Mouse (Mus musculus) heart, adult 2 months (tissue): ENCODE results near the gene Pon2. TPM values are rescaled to one million over a fixed set of nuclear protein-coding genes. Genes with fewer than 3 reads are reported as not detected.

Source experiments
- DNase-seq, 2 experiments: peaks; one replicate each; pipeline ENCODE4 v3.0.0; 2021
- H3K27ac ChIP-seq: fragments of 200-600 bp; 2 replicates; pipeline ENCODE4 v1.8.1; 2022
- H3K27me3 ChIP-seq: fragments of 200-500 bp; 2 replicates; pipeline ENCODE4 v1.6.1; 2012; ENCODE audit warnings: mild to moderate bottlenecking, low read length, inconsistent platforms, mixed read lengths; ENCODE audit not compliant: control insufficient read depth, insufficient read depth
- H3K36me3 ChIP-seq: fragments of 200-500 bp; 2 replicates; pipeline ENCODE4 v1.6.1; 2012; ENCODE audit warnings: low read length, inconsistent platforms; ENCODE audit not compliant: control insufficient read depth, insufficient read depth
- H3K4me1 ChIP-seq: fragments of 200-500 bp; 2 replicates; pipeline ENCODE4 v1.6.1; 2011; ENCODE audit warnings: low read length; ENCODE audit not compliant: control insufficient read depth, insufficient read depth
- H3K4me3 ChIP-seq: fragments of 200-600 bp; 2 replicates; pipeline ENCODE4 v1.8.1; 2022
- H3K79me2 ChIP-seq: fragments of 200-500 bp; replicated peaks from 2 replicates; pipeline ENCODE4 v1.6.1; 2012; ENCODE audit warnings: mild to moderate bottlenecking, inconsistent platforms, low read length, moderate library complexity, mixed read lengths; ENCODE audit not compliant: control insufficient read depth, insufficient read depth
- H3K9ac ChIP-seq: fragments of 200-500 bp; 2 replicates; pipeline ENCODE4 v1.6.1; 2012; ENCODE audit warnings: low read depth, mild to moderate bottlenecking, control low read depth, inconsistent platforms, low read length, mixed read lengths
- CTCF ChIP-seq: fragments of 200-600 bp; IDR thresholded peaks from 2 replicates; pipeline ENCODE4 v1.8.1; 2022; ENCODE audit warnings: antibody characterized with exemption, mild to moderate bottlenecking, moderate library complexity
- EP300 ChIP-seq: fragments of 200-500 bp; IDR thresholded peaks from 2 replicates; pipeline ENCODE4 v1.6.1; 2011; ENCODE audit warnings: low read depth, low read length, control low read depth; ENCODE audit not compliant: insufficient read depth
- POLR2A ChIP-seq: fragments of 200-500 bp; IDR thresholded peaks from 2 replicates; pipeline ENCODE4 v1.6.1; 2011; ENCODE audit warnings: mild to moderate bottlenecking, low read depth, low read length, control low read depth; ENCODE audit not compliant: insufficient read depth
- WGBS: fragments of 180-500 bp; shearing (Covaris S2); methylation state at CpG from one replicate; pipeline ENCODE4 v1.1.7; 2018; 5-methylcytosine and 5-hydroxymethylcytosine counted together
- intact Hi-C: fragments of 180-260 bp; cut with DNase I; formaldehyde crosslinking; loops from one replicate; pipeline ENCODE4 v1.15.1; 2025
- polyA plus RNA-seq: library from polyadenylated mRNA; depleted of rRNA; stranded (reverse); fragments of >200 nt; gene quantifications from 2 replicates; pipeline ENCODE4 v1.2.3, GENCODE M21; 2012
- total RNA-seq, 2 experiments: library from RNA; stranded (reverse); gene quantifications; 2 replicates each; pipeline ENCODE4 v1.2.3; 2021

Pon2 gene
- total and polyA plus RNA-seq, 3 experiments: 15.9 to 16.8 (median 16.8) TPM

- no peaks in the 10 kb centered on the region for H3K79me2 ChIP-seq
- intact Hi-C loops: loop anchor here (5.0 kb wide), 1 partner anchor 127 kb away; the partner anchor contains the start of gene Asb4
- DNase-seq: no peak
- H3K27me3 ChIP-seq: no peaks in the 10 kb centered on the region
- H3K4me3 ChIP-seq: peak overlapping the region; percentile 57
- no peak overlapping the region for H3K9ac ChIP-seq
- TF ChIP-seq CTCF (no peak), POLR2A (no peak), EP300 (no peak)
- H3K4me1 ChIP-seq: peaks cover 2% of the 10 kb centered on the region
- WGBS: 94% methylated on average over 2 of the region's 2 CpGs
- no peak overlapping the region; the same call in 1 of the 2 replicates for H3K27ac ChIP-seq
- peaks cover 2% of the 10 kb centered on the region; the same call in 1 of the 2 replicates for H3K36me3 ChIP-seq
Observed at GRCm38 (mm10) chr6:5254869-5255268, 43.4 kb downstream of the Pon2 start.

GRCm38 (mm10) chr6:5245926-5246325, 52.3 kb downstream of the Pon2 start:
- WGBS: 93% methylated on average over 6 of the region's 6 CpGs
- Histone ChIP-seq H3K4me1 (no peaks in the 10 kb centered on the region), H3K9ac (no peak overlapping the region), H3K27me3 (no peaks in the 10 kb centered on the region), H3K4me3 (no peak overlapping the region), H3K27ac (no peak overlapping the region), H3K79me2 (no peaks in the 10 kb centered on the region), H3K36me3 (no peaks in the 10 kb centered on the region)
- no peak for DNase-seq
- TF ChIP-seq CTCF: no peak
- no peak for TF ChIP-seq EP300
- no peak for TF ChIP-seq POLR2A
- intact Hi-C loops: no loop called here

GRCm38 (mm10) chr6:5238799-5239198, 59.5 kb downstream of the Pon2 start:
- Histone ChIP-seq H3K4me3 (no peak overlapping the region), H3K9ac (no peak overlapping the region), H3K27ac (no peak overlapping the region), H3K27me3 (no peaks in the 10 kb centered on the region), H3K4me1 (no peaks in the 10 kb centered on the region), H3K79me2 (no peaks in the 10 kb centered on the region), H3K36me3 (no peaks in the 10 kb centered on the region)
- DNase-seq: no peak
- no peak for TF ChIP-seq POLR2A
- TF ChIP-seq CTCF: no peak
- TF ChIP-seq EP300: no peak
- intact Hi-C loops: no loop called here
- WGBS: 89% methylated on average over 3 of the region's 3 CpGs

GRCm38 (mm10) chr6:5237510-5237909, 60.7 kb downstream of the Pon2 start:
- no peaks in the 10 kb centered on the region for H3K36me3 ChIP-seq
- H3K9ac ChIP-seq: no peak overlapping the region
- no peak for DNase-seq
- no peaks in the 10 kb centered on the region for H3K27me3 ChIP-seq
- no peak overlapping the region for H3K27ac ChIP-seq
- TF ChIP-seq EP300 (no peak), CTCF (no peak), POLR2A (no peak)
- no peaks in the 10 kb centered on the region for H3K79me2 ChIP-seq
- WGBS: 94% methylated on average over 4 of the region's 4 CpGs
- intact Hi-C loops: no loop called here
- no peaks in the 10 kb centered on the region for H3K4me1 ChIP-seq
- no peak overlapping the region for H3K4me3 ChIP-seq

- TF ChIP-seq POLR2A (no peak), EP300 (no peak), CTCF (no peak)
- intact Hi-C loops: no loop called here
Observed at GRCm38 (mm10) chr6:5236843-5237371, 61.3 kb downstream of the Pon2 start.

GRCm38 (mm10) chr6:5234563-5234962, 63.7 kb downstream of the Pon2 start:
- no peaks in the 10 kb centered on the region for H3K79me2 ChIP-seq
- H3K9ac ChIP-seq: no peak overlapping the region
- WGBS: 78% methylated on average over 3 of the region's 3 CpGs
- H3K4me3 ChIP-seq: no peak overlapping the region
- no peak overlapping the region for H3K27ac ChIP-seq
- no peaks in the 10 kb centered on the region for H3K4me1 ChIP-seq
- TF ChIP-seq POLR2A: no peak
- intact Hi-C loops: no loop called here
- DNase-seq: no peak
- no peaks in the 10 kb centered on the region for H3K36me3 ChIP-seq
- H3K27me3 ChIP-seq: no peaks in the 10 kb centered on the region

More at GRCm38 (mm10) chr6:5236843-5237371, 61.3 kb downstream of the Pon2 start:
- no peak overlapping the region for H3K27ac ChIP-seq
- H3K4me1 ChIP-seq: no peaks in the 10 kb centered on the region
- no peaks in the 10 kb centered on the region for H3K27me3 ChIP-seq
- no peak for DNase-seq
- H3K79me2 ChIP-seq: no peaks in the 10 kb centered on the region
- H3K36me3 ChIP-seq: no peaks in the 10 kb centered on the region
- 94% methylated on average over 8 of the region's 8 CpGs for WGBS
- H3K4me3 ChIP-seq: no peak overlapping the region
- H3K9ac ChIP-seq: no peak overlapping the region
